Mouse (Mus musculus) midbrain, postnatal 0 days (tissue): ENCODE measurements around the gene Sh3pxd2a. TPM values are rescaled to one million over a fixed set of nuclear protein-coding genes. Genes with fewer than 3 reads are reported as not detected.

Experiments used
- ATAC-seq: fragments of 200-750 bp; cut with Nextera tagmentation; 2 replicates; pipeline ENCODE4 v1.8.0; 2017; ENCODE audit warnings: moderate number of reproducible peaks, mild to moderate bottlenecking, moderate TSS enrichment, moderate library complexity; ENCODE audit not compliant: low FRiP score
- DNase-seq: peaks from one replicate; pipeline ENCODE4 v3.0.0-alpha.2; 2015; ENCODE audit warnings: low spot score
- H3K27ac ChIP-seq: fragments of 300-500 bp; sonication (generic); 2 replicates; pipeline ENCODE4 v1.5.1; 2014; ENCODE audit warnings: low read depth, mild to moderate bottlenecking, low read length, mixed read lengths
- H3K27me3 ChIP-seq: fragments of 300-500 bp; sonication (generic); 2 replicates; pipeline ENCODE4 v1.6.1; 2014; ENCODE audit warnings: low read length, control low read depth, mixed read lengths; ENCODE audit not compliant: insufficient read depth
- H3K36me3 ChIP-seq: fragments of 300-500 bp; sonication (generic); 2 replicates; pipeline ENCODE4 v1.6.1; 2014; ENCODE audit warnings: low read length, control low read depth, mixed read lengths; ENCODE audit not compliant: insufficient read depth
- H3K4me1 ChIP-seq: fragments of 300-500 bp; sonication (generic); 2 replicates; pipeline ENCODE4 v1.6.1; 2014; ENCODE audit warnings: mild to moderate bottlenecking, control low read depth, antibody characterized with exemption, low read length, mixed read lengths; ENCODE audit not compliant: insufficient read depth
- H3K4me2 ChIP-seq: fragments of 300-500 bp; sonication (generic); 2 replicates; pipeline ENCODE4 v1.6.1; 2014; ENCODE audit warnings: low read depth, mild to moderate bottlenecking, low read length, mixed read lengths; ENCODE audit not compliant: poor library complexity, severe bottlenecking
- H3K4me3 ChIP-seq: fragments of 300-500 bp; sonication (generic); 2 replicates; pipeline ENCODE4 v1.5.1; 2014; ENCODE audit warnings: low read depth, mild to moderate bottlenecking, low read length, moderate library complexity
- H3K9ac ChIP-seq: fragments of 300-500 bp; sonication (generic); replicated peaks from 2 replicates; pipeline ENCODE4 v1.6.1; 2014; ENCODE audit warnings: mild to moderate bottlenecking, low read length, moderate library complexity, mixed read lengths; ENCODE audit not compliant: poor library complexity, severe bottlenecking
- H3K9me3 ChIP-seq: fragments of 300-500 bp; sonication (generic); 2 replicates; pipeline ENCODE4 v1.6.1; 2016; ENCODE audit warnings: low read length, control low read depth
- CTCF ChIP-seq: IDR thresholded peaks from 2 replicates; pipeline ENCODE4 v1.5.1; 2016; ENCODE audit warnings: antibody characterized with exemption, mild to moderate bottlenecking
- WGBS: fragments of 180-500 bp; shearing (Covaris S2); extraction: QIAGEN DNeasy Blood & Tissue Kit; methylation state at CpG from one replicate; pipeline ENCODE4 v1.1.7; 2014; 5-methylcytosine and 5-hydroxymethylcytosine counted together
- polyA plus RNA-seq: library from polyadenylated mRNA; unstranded; fragments of >200 nt; fragmentation: Nextera tagmentation; extraction: Ambion mirVana; gene quantifications from 2 replicates; pipeline ENCODE4 v1.2.1, GENCODE M21; 2015
- total RNA-seq: library from RNA; depleted of rRNA; stranded (reverse); fragments of >200 nt; gene quantifications from 2 replicates; pipeline ENCODE4 v1.2.3, GENCODE M21; 2014

The Sh3pxd2a gene
- total and polyA plus RNA-seq, 2 experiments from 2014 or later = 1.5 to 21.0 TPM

DNA sequence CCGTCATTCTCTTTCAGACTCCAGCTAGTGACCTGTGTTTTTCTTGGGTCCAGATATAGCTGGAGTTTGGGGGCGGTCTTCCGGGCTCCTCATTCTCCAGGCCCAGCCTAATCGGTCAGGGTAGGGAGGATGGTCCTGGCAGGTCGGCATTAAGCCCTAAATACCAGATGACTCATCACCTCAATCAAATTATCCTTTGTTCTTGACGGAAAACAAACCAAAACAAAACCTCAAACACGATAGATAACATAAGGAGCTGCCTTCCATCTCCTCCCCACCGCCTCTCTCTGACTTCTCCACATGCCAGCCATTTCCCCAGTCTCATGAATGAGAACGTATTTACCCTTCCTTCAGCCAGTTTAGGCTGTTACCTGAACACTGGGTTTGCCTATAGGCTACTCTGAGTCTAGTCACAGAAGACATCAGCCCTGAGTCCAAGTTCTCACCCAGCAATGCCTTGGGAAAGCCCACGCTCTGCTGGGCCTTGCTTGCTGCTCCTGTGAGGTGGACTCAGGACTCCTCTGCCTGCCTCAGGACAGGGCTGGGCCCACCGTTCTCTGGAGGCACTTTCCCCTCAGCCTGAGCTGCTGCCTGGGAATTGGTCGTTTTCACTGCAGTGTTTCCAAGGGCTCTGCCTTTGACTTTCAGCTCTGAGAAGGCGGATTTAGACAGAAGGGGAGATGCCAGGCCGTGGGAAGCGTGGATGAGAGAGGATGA, 241.2 kb downstream of the Sh3pxd2a start:
- ATAC-seq (no peak), DNase-seq (no peak)
- no peak overlapping the region for H3K9ac ChIP-seq
- no peak overlapping the region for H3K4me2 ChIP-seq
- 72% methylated on average over 15 of the region's 15 CpGs for WGBS
- TF ChIP-seq CTCF = no peak
- H3K9me3 ChIP-seq = no peaks in the 10 kb centered on the region
- H3K4me1 ChIP-seq = no peaks in the 10 kb centered on the region
- H3K4me3 ChIP-seq = no peak overlapping the region
- H3K27me3 ChIP-seq = no peaks in the 10 kb centered on the region
- H3K27ac ChIP-seq = no peak overlapping the region
- H3K36me3 ChIP-seq = no peaks in the 10 kb centered on the region

DNA sequence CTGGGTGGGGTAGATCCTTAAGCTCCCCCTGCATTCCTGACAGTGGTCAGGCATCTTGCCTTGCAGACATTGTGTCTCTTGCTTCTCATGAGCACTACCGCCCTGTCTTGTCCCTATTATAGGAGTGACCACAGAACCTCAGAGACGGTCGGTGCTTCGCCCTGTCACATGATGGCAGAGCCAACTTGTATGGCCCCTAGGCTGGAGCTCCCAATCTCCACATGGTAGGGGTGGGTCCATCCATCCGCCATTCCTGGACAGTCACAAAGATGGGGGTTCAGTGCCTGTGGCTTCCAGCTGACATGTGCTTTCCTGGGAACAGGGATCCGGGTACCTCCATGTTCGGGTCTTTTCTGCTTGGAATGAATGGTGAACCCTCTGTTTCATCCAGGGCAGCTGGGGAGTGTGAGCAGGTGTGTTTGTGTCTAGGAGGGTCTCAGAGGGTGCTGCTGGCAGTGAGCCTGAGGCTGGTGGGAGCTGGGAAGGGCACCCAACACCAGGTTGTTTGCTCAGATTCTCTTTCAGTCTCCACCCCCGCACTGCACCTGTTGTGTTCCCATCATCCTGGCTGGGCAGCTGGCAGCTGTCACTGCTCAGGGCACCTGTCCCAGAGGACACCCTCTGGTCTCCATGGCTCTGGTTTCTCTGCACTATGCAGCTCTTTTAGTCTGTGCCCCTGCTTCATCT, 241.9 kb downstream of the Sh3pxd2a start:
- no peak overlapping the region for H3K4me2 ChIP-seq
- no peaks in the 10 kb centered on the region for H3K27me3 ChIP-seq
- no peaks in the 10 kb centered on the region for H3K4me1 ChIP-seq
- TF ChIP-seq CTCF = no peak
- no peaks in the 10 kb centered on the region for H3K9me3 ChIP-seq
- ATAC-seq = no peak
- H3K9ac ChIP-seq = no peak overlapping the region
- peak; percentile 21 for DNase-seq
- H3K27ac ChIP-seq = no peak overlapping the region
- H3K4me3 ChIP-seq = no peak overlapping the region
- 89% methylated on average over 8 of the region's 8 CpGs for WGBS
- no peaks in the 10 kb centered on the region for H3K36me3 ChIP-seq

DNA sequence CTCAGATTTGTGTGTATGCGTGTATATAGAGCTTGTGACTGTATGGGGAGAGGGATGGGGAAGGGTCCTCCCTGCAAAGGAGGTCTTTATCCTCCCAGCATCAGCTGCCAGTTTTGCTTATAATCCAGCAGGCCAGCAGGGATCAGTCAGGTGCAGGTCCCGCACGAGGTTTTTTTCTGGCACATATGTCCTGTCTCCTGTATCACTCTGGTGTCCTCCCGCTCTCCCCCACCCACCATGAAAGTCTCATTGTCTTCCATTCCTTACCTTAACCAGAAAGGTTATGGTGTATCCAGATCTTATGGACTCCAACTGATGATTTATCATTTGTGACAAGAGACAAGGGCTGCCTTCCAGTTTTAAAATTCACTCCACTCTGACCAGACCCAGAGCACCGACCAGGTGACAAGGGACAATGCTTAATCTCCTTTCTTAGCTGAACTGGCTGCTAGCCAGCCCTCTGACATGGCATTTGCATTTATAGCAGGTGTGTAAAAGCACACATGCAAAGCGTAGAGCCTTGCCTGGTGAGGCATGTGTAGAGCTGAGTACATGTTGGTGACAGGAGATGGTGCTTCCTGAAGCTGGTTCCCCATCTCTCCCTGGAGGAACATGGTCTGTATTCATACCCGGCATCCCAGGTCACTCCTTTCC, 242.6 kb downstream of the Sh3pxd2a start:
- no peaks in the 10 kb centered on the region for H3K9me3 ChIP-seq
- no peak overlapping the region for H3K4me3 ChIP-seq
- no peaks in the 10 kb centered on the region for H3K4me1 ChIP-seq
- no peak for ATAC-seq
- H3K36me3 ChIP-seq = no peaks in the 10 kb centered on the region
- no peak overlapping the region for H3K4me2 ChIP-seq
- TF ChIP-seq CTCF = no peak
- DNase-seq = peak; percentile 51
- no peak overlapping the region for H3K9ac ChIP-seq
- H3K27ac ChIP-seq = no peak overlapping the region
- no peaks in the 10 kb centered on the region for H3K27me3 ChIP-seq
- 60% methylated on average over 7 of the region's 7 CpGs for WGBS

DNA sequence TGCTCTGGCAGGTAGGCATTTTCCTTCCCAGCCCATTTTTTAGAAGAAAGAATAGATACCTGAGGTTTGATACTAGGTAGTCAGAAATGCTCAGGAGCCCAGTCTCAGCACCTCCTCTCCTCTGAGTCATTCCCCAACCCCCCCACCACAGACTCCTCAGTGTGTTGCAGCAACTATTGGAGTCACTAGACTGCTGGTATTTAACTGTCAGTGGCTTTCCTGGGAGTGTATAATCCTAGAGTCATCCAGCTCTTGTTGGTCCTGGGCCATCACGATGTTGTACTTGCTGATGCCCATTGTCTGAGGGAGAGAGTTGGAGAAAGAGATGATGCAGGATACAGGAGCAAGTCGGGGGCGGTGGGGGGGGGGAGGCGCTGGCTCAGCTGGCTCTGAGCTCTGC, 243.2 kb downstream of the Sh3pxd2a start:
- Histone ChIP-seq H3K4me2 (no peak overlapping the region), H3K4me1 (no peaks in the 10 kb centered on the region), H3K4me3 (no peak overlapping the region), H3K36me3 (no peaks in the 10 kb centered on the region), H3K9ac (no peak overlapping the region), H3K27me3 (no peaks in the 10 kb centered on the region), H3K9me3 (no peaks in the 10 kb centered on the region), H3K27ac (no peak overlapping the region)
- no peak for ATAC-seq
- TF ChIP-seq CTCF = no peak
- DNase-seq = no peak
- 72% methylated on average over 4 of the region's 4 CpGs for WGBS

DNA sequence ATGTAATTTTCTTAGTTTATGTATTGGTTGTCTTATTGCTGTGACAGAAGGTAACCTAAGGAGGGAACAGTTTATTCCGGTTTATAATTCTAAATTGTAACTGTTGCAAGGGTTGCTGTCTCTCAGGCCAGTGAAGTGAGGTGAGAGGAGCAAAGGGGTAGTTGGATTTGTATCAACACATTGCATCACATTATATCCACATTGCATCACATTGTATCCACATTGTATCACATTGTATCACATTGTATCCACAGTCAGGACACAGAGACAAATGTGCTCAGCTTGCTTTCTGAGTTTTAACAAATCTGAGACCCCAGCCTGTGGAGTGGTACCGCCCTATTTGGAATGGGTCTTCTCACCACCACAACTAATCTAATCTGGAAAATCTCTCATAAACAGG, 244.0 kb downstream of the Sh3pxd2a start:
- DNase-seq (no peak), ATAC-seq (no peak)
- no peaks in the 10 kb centered on the region for H3K4me1 ChIP-seq
- no peaks in the 10 kb centered on the region for H3K27me3 ChIP-seq
- H3K4me2 ChIP-seq = no peak overlapping the region
- TF ChIP-seq CTCF = no peak
- H3K27ac ChIP-seq = no peak overlapping the region
- H3K9me3 ChIP-seq = no peaks in the 10 kb centered on the region
- H3K36me3 ChIP-seq = no peaks in the 10 kb centered on the region
- H3K4me3 ChIP-seq = no peak overlapping the region
- no peak overlapping the region for H3K9ac ChIP-seq
- WGBS = 83% methylated on average over 2 of the region's 2 CpGs

DNA sequence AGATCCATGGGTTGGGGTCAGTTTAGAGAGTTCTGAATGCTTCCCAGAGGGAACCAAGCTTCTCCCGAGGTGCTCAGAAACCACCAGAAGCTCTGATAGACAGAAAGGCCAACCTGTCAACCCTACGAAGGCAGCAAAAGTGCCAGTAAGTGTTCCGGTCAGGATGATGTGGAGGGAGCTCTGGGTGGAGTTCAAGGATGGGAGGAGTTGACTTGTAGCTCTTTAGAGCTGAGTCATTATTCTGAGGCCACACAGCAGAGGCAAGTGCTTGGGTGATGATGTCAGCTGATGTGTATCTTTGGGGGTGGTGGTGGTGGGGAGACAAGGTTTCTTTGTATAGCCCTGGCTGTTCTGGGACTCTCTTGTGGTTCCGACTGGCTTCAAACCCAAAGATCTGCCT, 244.6 kb downstream of the Sh3pxd2a start:
- H3K4me3 ChIP-seq = no peak overlapping the region
- DNase-seq = no peak
- no peak for ATAC-seq
- H3K4me1 ChIP-seq = no peaks in the 10 kb centered on the region
- H3K4me2 ChIP-seq = no peak overlapping the region
- no peaks in the 10 kb centered on the region for H3K9me3 ChIP-seq
- H3K9ac ChIP-seq = no peak overlapping the region
- WGBS = 80% methylated on average over 4 of the region's 4 CpGs
- no peaks in the 10 kb centered on the region for H3K27me3 ChIP-seq
- no peak overlapping the region for H3K27ac ChIP-seq
- no peaks in the 10 kb centered on the region for H3K36me3 ChIP-seq
- no peak for TF ChIP-seq CTCF
